Mouse (Mus musculus) lung, embryonic 16.5 days (tissue): Measurements from ENCODE around the gene Rabepk. TPM values are rescaled to one million over a fixed set of nuclear protein-coding genes. Genes with fewer than 3 reads are reported as not detected.
A peak's percentile ranks its signal among the peaks of the same experiment; 100 is the strongest.

ENCODE experiments used
- ATAC-seq: fragments of 200-750 bp; cut with Nextera tagmentation; 2 replicates; pipeline ENCODE4 v1.8.0; 2017; ENCODE audit warnings: low read depth, mild to moderate bottlenecking, moderate library complexity
- H3K27ac ChIP-seq: fragments of 300-500 bp; sonication (generic); 2 replicates; pipeline ENCODE4 v1.5.1; 2014; ENCODE audit warnings: mild to moderate bottlenecking, control low read depth, low read length
- H3K27me3 ChIP-seq: fragments of 300-500 bp; sonication (generic); 2 replicates; pipeline ENCODE4 v1.6.1; 2014; ENCODE audit warnings: low read depth, low read length, mixed read lengths; ENCODE audit not compliant: control insufficient read depth, insufficient read depth
- H3K36me3 ChIP-seq: fragments of 300-500 bp; sonication (generic); 2 replicates; pipeline ENCODE4 v1.6.1; 2014; ENCODE audit warnings: low read length; ENCODE audit not compliant: control insufficient read depth, insufficient read depth
- H3K4me1 ChIP-seq: fragments of 300-500 bp; sonication (generic); replicated peaks from 2 replicates; pipeline ENCODE4 v1.6.1; 2014; ENCODE audit warnings: low read length, mixed read lengths; ENCODE audit not compliant: control insufficient read depth, insufficient read depth
- H3K4me2 ChIP-seq: fragments of 300-500 bp; sonication (generic); 2 replicates; pipeline ENCODE4 v1.6.1; 2014; ENCODE audit warnings: low read depth, low read length, control low read depth
- H3K4me3 ChIP-seq: fragments of 300-500 bp; sonication (generic); 2 replicates; pipeline ENCODE4 v1.5.1; 2014; ENCODE audit warnings: mild to moderate bottlenecking, low read length, control low read depth
- H3K9ac ChIP-seq: fragments of 300-500 bp; sonication (generic); 2 replicates; pipeline ENCODE4 v1.6.1; 2014; ENCODE audit warnings: low read length, control low read depth
- H3K9me3 ChIP-seq: fragments of 300-500 bp; sonication (generic); 2 replicates; pipeline ENCODE4 v1.6.1; 2016; ENCODE audit warnings: low read length; ENCODE audit not compliant: control insufficient read depth
- WGBS: fragments of 180-500 bp; shearing (Covaris S2); extraction: QIAGEN DNeasy Blood & Tissue Kit; methylation state at CpG from one replicate; pipeline ENCODE4 v1.1.7; 2014; 5-methylcytosine and 5-hydroxymethylcytosine counted together
- polyA plus RNA-seq: library from polyadenylated mRNA; unstranded; fragments of >200 nt; fragmentation: Nextera tagmentation; extraction: Ambion mirVana; gene quantifications from 2 replicates; pipeline ENCODE4 v1.2.1, GENCODE M21; 2015

Gene Rabepk
- polyA plus RNA-seq, 1 experiment from 2014 or later, result 36.3 TPM

DNA sequence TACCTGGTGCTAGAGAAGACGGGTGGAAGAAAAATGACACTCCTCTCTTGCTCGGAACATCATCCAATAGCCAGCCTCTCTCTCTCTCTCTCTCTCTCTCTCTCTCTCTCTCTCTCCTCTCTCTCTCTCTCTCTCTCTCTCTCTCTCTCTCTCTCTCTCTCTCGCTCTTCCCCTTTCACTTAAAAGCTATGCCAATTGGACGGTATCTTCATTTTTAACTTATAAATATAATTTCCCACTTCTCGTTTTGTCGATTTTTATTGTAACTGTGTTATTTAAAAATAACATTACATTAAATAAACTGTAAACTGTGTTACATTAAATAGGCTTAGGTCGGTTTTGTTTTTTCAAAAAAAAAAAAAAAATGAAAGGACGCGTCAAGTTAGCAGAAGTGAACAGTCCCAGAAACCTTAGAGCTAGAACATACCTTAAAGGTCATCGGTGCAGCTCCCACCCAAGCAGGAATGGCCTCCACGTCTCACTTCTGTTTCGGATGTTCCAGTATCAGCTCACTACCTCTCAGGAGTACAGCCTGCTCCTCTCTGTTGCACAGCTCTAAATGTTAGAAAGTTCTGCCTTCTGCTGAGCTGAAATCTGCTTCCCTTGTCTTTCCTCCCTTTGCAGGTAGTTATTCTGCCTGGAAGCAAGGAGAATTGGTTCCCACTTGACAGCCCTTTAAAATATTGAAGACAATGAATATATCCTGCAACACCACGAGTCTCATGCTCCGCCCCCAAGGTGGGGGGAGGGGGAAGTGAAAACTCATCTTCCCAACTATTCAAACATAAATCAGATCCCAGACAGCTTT is 45.0 kb downstream of the Rabepk start, which contains the start of gene Gapvd1:
Gene Gapvd1, minus strand, starts transcription at position 682 of the 808 bp plus-strand sequence.
- H3K4me3 ChIP-seq, result peak within 1 kb of the TSS; percentile 94
- H3K9ac ChIP-seq, result peak within 1 kb of the TSS; percentile 95
- H3K36me3 ChIP-seq, result no peaks in the 10 kb centered on the region
- H3K27ac ChIP-seq, result peak within 1 kb of the TSS; percentile 91
- no peaks in the 10 kb centered on the region; the same call in 1 of the 2 replicates for H3K27me3 ChIP-seq
- H3K9me3 ChIP-seq, result no peaks in the 10 kb centered on the region
- peak within 1 kb of the TSS; percentile 60 for H3K4me2 ChIP-seq
- ATAC-seq, result no peak
- H3K4me1 ChIP-seq, result peaks cover 15% of the 10 kb centered on the region
- WGBS, result under 1% methylated on average over 13 of the region's 14 CpGs

DNA sequence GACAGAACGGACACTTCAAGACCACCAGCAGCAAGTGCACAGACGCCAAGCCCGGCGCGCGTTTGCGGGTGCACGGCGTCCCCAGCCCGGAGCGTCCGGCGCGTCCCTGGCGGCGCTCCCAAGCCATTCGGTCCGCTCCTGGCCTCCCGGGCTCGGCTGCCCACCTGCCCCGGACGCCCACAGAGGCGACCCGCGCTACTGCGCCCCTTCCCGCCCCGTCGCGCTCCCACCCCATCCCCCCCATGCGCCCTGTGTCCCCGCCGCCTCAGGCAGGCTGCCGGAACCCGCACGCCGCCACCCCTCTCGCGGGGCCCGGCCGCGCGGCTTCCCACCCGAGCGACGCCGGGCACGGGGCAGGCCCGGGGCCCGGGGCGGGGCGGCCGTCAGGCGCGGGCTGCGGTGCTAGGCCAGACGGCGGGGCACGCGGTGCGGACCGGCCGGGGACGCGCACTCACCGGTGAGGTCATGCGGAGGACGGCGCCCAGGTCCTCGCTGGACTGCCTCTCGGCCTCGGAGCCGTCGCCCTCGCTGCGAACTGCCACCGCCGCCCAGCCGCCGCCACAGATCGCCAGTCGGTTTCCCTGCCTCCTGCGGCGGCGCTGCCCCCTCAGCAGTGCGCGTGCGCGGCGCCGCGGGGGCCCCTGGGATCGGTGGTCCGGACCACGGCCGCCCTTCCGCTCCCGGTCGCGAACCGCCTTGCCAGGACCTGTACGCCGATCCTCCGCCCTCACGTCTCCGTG is 45.7 kb downstream of the Rabepk start:
- H3K36me3 ChIP-seq, result no peaks in the 10 kb centered on the region
- peak overlapping the region; percentile 60 for H3K4me2 ChIP-seq
- no peaks in the 10 kb centered on the region; the same call in 1 of the 2 replicates for H3K27me3 ChIP-seq
- peak overlapping the region; percentile 91 for H3K27ac ChIP-seq
- peaks cover 15% of the 10 kb centered on the region for H3K4me1 ChIP-seq
- 0% methylated on average over 68 of the region's 106 CpGs for WGBS
- peak; percentile 98 for ATAC-seq
- H3K9ac ChIP-seq, result peak overlapping the region; percentile 95
- H3K4me3 ChIP-seq, result peak overlapping the region; percentile 94
- no peaks in the 10 kb centered on the region for H3K9me3 ChIP-seq

DNA sequence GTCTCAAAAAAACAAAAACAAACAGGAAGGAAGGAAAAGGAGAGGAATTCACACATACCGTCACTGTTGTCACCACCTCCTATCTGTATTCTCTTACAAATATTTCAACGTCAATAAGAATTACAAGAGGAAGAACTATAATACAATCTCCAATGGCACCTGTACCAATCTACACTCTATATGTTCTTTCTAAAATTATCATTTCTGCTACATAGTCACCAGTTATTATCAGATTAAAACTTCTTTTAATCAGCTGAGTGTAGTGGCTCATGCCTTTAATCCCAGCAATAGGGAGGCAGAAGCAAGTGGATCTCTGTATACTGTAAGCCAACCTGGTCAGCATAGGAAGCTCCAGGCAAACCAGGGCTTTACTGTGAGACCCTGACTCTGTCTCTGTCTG is 49.5 kb downstream of the Rabepk start:
- no peak overlapping the region for H3K4me2 ChIP-seq
- no peak overlapping the region for H3K4me3 ChIP-seq
- ATAC-seq, result no peak
- no peaks in the 10 kb centered on the region for H3K27me3 ChIP-seq
- H3K9ac ChIP-seq, result no peak overlapping the region
- H3K36me3 ChIP-seq, result no peaks in the 10 kb centered on the region
- no peak overlapping the region for H3K27ac ChIP-seq
- H3K9me3 ChIP-seq, result no peaks in the 10 kb centered on the region
- H3K4me1 ChIP-seq, result peaks cover 15% of the 10 kb centered on the region
- 80% methylated on average over 2 of the region's 2 CpGs for WGBS

DNA sequence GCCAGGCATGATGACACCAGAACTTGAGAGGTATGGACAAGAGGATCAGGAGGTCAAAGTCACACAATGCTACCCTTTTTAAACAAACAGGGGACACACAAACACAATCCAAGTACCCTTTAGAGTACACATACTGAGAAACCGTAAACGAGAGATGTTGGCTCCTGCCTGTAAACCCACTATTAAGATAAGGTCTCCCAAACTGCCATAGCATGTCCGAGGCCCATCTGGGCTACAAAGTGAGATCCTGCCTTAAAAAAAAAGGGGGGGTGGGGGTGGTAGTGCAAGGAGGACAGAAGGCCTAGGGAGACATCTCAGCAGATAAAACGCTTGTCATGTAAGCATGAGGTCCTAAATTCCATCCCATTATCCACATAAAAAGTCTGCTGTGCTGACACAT is 51.2 kb downstream of the Rabepk start:
- H3K4me2 ChIP-seq, result no peak overlapping the region
- H3K27ac ChIP-seq, result no peak overlapping the region
- no peaks in the 10 kb centered on the region for H3K36me3 ChIP-seq
- 81% methylated on average over 4 of the region's 4 CpGs for WGBS
- no peak for ATAC-seq
- H3K9me3 ChIP-seq, result no peaks in the 10 kb centered on the region
- H3K9ac ChIP-seq, result no peak overlapping the region
- H3K27me3 ChIP-seq, result no peaks in the 10 kb centered on the region
- peaks cover 11% of the 10 kb centered on the region for H3K4me1 ChIP-seq
- no peak overlapping the region for H3K4me3 ChIP-seq

DNA sequence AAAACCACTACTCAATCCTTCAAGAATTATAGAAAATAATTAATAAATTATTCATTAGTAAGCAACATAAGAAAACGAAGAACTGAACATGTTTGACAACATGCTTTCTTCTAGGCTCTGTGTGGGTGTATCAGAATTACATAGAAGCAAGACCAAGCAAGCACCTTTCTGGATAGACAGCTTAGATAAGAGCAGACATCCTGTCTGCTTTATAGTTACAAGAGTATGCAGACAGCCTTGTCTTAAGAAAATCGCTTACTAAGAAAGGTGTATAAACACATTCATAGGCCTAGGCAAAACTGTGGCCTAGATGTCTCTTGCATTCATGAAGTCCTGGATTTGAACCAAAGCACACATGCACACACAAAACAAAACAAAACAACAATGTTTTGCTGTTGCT is 54.0 kb downstream of the Rabepk start:
- H3K9me3 ChIP-seq, result no peaks in the 10 kb centered on the region
- H3K4me1 ChIP-seq, result no peaks in the 10 kb centered on the region; the same call in 1 of the 2 replicates
- H3K27me3 ChIP-seq, result no peaks in the 10 kb centered on the region
- no peaks in the 10 kb centered on the region for H3K36me3 ChIP-seq
- H3K27ac ChIP-seq, result no peak overlapping the region
- 85% methylated on average over 2 of the region's 2 CpGs for WGBS
- H3K4me3 ChIP-seq, result no peak overlapping the region
- ATAC-seq, result no peak
- no peak overlapping the region for H3K4me2 ChIP-seq
- no peak overlapping the region for H3K9ac ChIP-seq

DNA sequence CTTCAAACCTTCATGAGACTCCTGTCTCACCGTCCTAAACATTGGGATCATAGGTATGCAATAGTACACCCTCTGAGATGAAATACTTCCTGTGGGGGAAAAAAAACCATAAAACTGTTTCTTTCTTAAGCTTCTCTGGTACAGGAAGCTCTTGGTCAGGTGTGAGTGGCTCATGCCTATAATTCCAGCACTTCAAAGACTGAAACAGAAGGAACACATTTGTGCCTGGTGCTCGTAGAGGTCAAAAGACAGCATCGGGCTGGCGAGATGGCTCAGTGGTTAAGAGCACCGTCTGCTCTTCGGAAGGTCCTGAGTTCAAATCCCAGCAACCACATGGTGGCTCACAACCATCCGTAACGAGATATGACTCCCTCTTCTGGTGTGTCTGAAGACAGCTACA is 55.2 kb downstream of the Rabepk start:
- H3K4me1 ChIP-seq, result no peaks in the 10 kb centered on the region; the same call in 1 of the 2 replicates
- WGBS, result 92% methylated on average over 8 of the region's 8 CpGs
- no peak overlapping the region for H3K4me2 ChIP-seq

DNA sequence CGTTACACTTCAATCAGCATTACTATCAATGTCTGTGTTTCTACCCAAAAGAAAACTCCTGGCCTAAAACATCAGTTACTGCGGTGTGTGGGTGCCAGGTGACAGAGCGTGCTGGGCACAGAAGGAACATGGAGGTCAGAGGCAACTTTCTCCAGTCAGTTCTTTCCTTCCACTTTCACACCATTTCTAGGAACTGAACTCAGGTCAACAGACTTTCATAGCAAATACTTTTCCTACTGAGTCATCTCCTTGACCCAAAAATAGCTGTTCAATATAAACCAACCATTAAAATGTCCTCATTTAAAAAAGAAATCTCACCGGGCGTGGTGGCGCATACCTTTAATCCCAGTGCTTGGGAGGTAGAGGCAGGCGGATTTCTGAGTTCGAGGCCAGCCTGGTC is 57.0 kb downstream of the Rabepk start:
- no peak overlapping the region for H3K9ac ChIP-seq
- H3K36me3 ChIP-seq, result no peaks in the 10 kb centered on the region
- H3K4me2 ChIP-seq, result no peak overlapping the region
- H3K27me3 ChIP-seq, result no peaks in the 10 kb centered on the region
- no peak overlapping the region for H3K27ac ChIP-seq
- no peak overlapping the region for H3K4me3 ChIP-seq
- ATAC-seq, result no peak
- no peaks in the 10 kb centered on the region; the same call in 1 of the 2 replicates for H3K4me1 ChIP-seq
- 86% methylated on average over 8 of the region's 8 CpGs for WGBS
- no peaks in the 10 kb centered on the region for H3K9me3 ChIP-seq

More for the DNA sequence above, 55.2 kb downstream of the Rabepk start:
- Histone ChIP-seq H3K9me3 (no peaks in the 10 kb centered on the region), H3K27ac (no peak overlapping the region), H3K9ac (no peak overlapping the region), H3K4me3 (no peak overlapping the region), H3K27me3 (no peaks in the 10 kb centered on the region), H3K36me3 (no peaks in the 10 kb centered on the region)
- no peak for ATAC-seq

DNA sequence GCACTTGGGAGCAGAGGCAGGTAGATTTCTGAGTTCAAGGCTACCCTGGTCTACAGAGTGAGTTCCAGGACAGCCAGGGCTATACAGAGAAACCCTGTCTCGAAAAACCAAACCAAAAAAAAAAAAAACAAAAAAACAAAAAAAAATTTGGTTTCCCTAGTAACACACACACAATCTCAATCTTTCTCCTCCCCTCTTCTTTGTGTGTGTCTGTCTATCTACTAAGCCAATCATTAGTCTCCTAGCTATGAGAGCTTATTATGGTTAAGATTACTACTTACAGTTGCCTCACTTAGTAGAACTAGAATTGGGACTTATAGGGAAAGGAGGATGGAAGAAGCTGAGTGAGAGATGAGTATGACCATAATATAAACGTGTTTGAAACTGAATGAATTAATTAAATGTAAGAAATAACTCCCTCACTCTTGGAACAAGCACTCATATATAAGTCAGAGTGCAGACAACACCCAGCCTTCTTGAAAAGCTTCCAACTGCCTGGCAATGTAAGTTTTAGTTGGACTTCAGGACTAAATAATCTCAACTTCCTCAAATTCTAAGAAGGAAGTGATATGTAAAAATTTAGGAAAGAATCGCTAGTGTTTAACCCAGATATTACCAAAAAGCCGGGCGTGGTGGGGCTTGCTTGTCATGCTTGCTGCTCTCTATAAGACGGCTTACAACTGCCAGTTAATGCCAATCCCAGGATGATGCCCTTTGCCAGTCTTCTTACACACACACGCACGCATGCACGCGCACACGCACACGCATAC is 58.1 kb downstream of the Rabepk start:
- H3K27ac ChIP-seq, result no peak overlapping the region
- no peaks in the 10 kb centered on the region; the same call in 1 of the 2 replicates for H3K4me1 ChIP-seq
- no peak for ATAC-seq
- no peaks in the 10 kb centered on the region for H3K27me3 ChIP-seq
- no peaks in the 10 kb centered on the region for H3K36me3 ChIP-seq
- H3K9me3 ChIP-seq, result no peaks in the 10 kb centered on the region
- H3K4me2 ChIP-seq, result no peak overlapping the region
- no peak overlapping the region for H3K9ac ChIP-seq
- WGBS, result 88% methylated on average over 12 of the region's 12 CpGs
- H3K4me3 ChIP-seq, result no peak overlapping the region
